Mouse (Mus musculus) MEL (cell line): ENCODE data around the gene Trpm8.

Experiments used
- CHD2 ChIP-seq: IDR thresholded peaks from 2 replicates; pipeline ENCODE4 v1.6.1; 2011; ENCODE audit warnings: low read length, improper control_type of control experiment
- CTCF ChIP-seq, 3 experiments: IDR thresholded peaks in 2 of 3; conservative IDR thresholded peaks in 1 of 3; 2 replicates each; pipeline ENCODE4 v1.5.1; 2011 to 2012; ENCODE audit warnings: low read length in 3 of 3, low read depth in 2 of 3, mild to moderate bottlenecking in 2 of 3, improper control_type of control experiment in 1 of 3, inconsistent platforms in 1 of 3, mixed read lengths in 1 of 3, moderate library complexity in 1 of 3; ENCODE audit not compliant: control insufficient read depth in 1 of 3, insufficient read depth in 1 of 3, poor library complexity in 1 of 3, severe bottlenecking in 1 of 3
- EP300 ChIP-seq, 2 experiments: IDR thresholded peaks; 2 replicates each; pipeline ENCODE4 v1.6.1; 2011; ENCODE audit warnings: improper control_type of control experiment in 2 of 2, low read length in 2 of 2, low read depth in 1 of 2, mild to moderate bottlenecking in 1 of 2
- HCFC1 ChIP-seq: IDR thresholded peaks from 2 replicates; pipeline ENCODE4 v1.6.1; 2012; ENCODE audit warnings: low read depth, mild to moderate bottlenecking, inconsistent platforms, low read length, improper control_type of control experiment, moderate library complexity
- JUND ChIP-seq: IDR thresholded peaks from 2 replicates; pipeline ENCODE4 v1.6.1; 2011; ENCODE audit warnings: low read depth, mild to moderate bottlenecking, improper control_type of control experiment, low read length
- KAT2A ChIP-seq: conservative IDR thresholded peaks from 2 replicates; pipeline ENCODE4 v1.6.1; 2012; ENCODE audit warnings: low read depth, low read length, improper control_type of control experiment, inconsistent platforms
- POLR2A ChIP-seq, 2 experiments: IDR thresholded peaks; 2 replicates each; pipeline ENCODE4 v1.6.1; 2011 to 2012; ENCODE audit warnings: low read length in 2 of 2, mild to moderate bottlenecking in 2 of 2, control low read depth in 1 of 2, improper control_type of control experiment in 1 of 2, low read depth in 1 of 2, moderate library complexity in 1 of 2; ENCODE audit not compliant: control insufficient read depth in 1 of 2, insufficient read depth in 1 of 2, poor library complexity in 1 of 2
- POLR2AphosphoS5 ChIP-seq: IDR thresholded peaks from 2 replicates; pipeline ENCODE4 v1.6.1; 2012; ENCODE audit warnings: low read depth, borderline replicate concordance, mild to moderate bottlenecking, inconsistent platforms, low read length, moderate library complexity, mixed read lengths
- RAD21 ChIP-seq: IDR thresholded peaks from 2 replicates; pipeline ENCODE4 v1.6.1; 2011; ENCODE audit warnings: mild to moderate bottlenecking, low read depth, low read length, improper control_type of control experiment
- TAL1 ChIP-seq: IDR thresholded peaks from 2 replicates; pipeline ENCODE4 v1.6.1; 2012; ENCODE audit warnings: mild to moderate bottlenecking, inconsistent platforms, low read length, moderate library complexity, mixed read lengths
- USF1 ChIP-seq: IDR thresholded peaks from 2 replicates; pipeline ENCODE4 v1.6.1; 2014; ENCODE audit warnings: low read depth, mild to moderate bottlenecking, inconsistent platforms, low read length, improper control_type of control experiment, moderate library complexity
- ZNF384 ChIP-seq: IDR thresholded peaks from 2 replicates; pipeline ENCODE4 v1.6.1; 2012; ENCODE audit warnings: low read depth, mild to moderate bottlenecking, inconsistent platforms, low read length, improper control_type of control experiment

DNA sequence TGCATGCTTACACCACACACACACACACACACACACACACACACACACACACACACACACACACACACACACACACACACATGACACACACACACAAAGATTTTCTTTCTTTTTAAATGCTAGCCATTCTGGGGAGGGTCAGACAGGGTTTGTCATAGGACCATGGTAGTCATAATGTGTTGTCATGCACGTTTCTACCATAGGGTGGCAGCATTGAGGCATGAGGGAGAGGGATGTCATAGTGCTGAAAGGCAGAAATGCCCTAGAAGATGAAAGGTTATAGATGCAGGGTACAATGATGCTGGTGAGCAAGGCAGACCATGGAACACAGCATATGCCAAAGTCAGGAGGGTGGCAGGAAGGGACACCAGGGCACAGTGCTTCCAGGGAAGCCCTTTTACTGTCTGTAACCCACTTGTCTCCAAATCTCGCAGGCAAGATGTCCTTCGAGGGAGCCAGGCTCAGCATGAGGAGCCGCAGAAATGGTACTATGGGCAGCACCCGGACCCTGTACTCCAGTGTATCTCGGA lies 41.1 kb downstream of the Trpm8 start:
- no peak for TF ChIP-seq KAT2A
- peak; percentile 53 to 76 (median 69) for TF ChIP-seq CTCF (IDR thresholded peaks at IDR 0.05 in 2 of 3, conservative IDR thresholded peaks at IDR 0.05 in 1 of 3; ENCODE audit: control insufficient read depth in 1 of 3, insufficient read depth in 1 of 3, low read depth in 2 of 3, low read length in 3 of 3, poor library complexity in 1 of 3, severe bottlenecking in 1 of 3)
- no peak for TF ChIP-seq HCFC1
- TF ChIP-seq RAD21: peak; percentile 67
- no peak for TF ChIP-seq POLR2A (IDR thresholded peaks at IDR 0.05; ENCODE audit: control insufficient read depth in 1 of 2, insufficient read depth in 1 of 2, low read depth in 1 of 2, low read length in 2 of 2, poor library complexity in 1 of 2)
- TF ChIP-seq POLR2AphosphoS5: no peak
- no peak for TF ChIP-seq EP300 (IDR thresholded peaks at IDR 0.05; ENCODE audit: low read depth in 1 of 2, low read length in 2 of 2)
- TF ChIP-seq ZNF384: no peak
- TF ChIP-seq USF1: no peak
- TF ChIP-seq TAL1: no peak
- TF ChIP-seq CHD2: no peak
- TF ChIP-seq JUND: no peak
